Mouse (Mus musculus) lung, postnatal 0 days (tissue): ENCODE results near the gene Dlx6. TPM values are rescaled to one million over a fixed set of nuclear protein-coding genes. Genes with fewer than 3 reads are reported as not detected.

ENCODE experiments used
- ATAC-seq: fragments of 200-750 bp; cut with Nextera tagmentation; 2 replicates; pipeline ENCODE4 v1.8.0; 2017; ENCODE audit warnings: moderate library complexity
- DNase-seq: peaks from one replicate; pipeline ENCODE4 v3.0.0-alpha.2; 2016; ENCODE audit warnings: low spot score
- H3K27ac ChIP-seq: fragments of 300-500 bp; sonication (generic); 2 replicates; pipeline ENCODE4 v1.5.1; 2014; ENCODE audit warnings: antibody characterized with exemption, mild to moderate bottlenecking, low read length, mixed read lengths
- H3K27me3 ChIP-seq: fragments of 300-500 bp; sonication (generic); replicated peaks from 2 replicates; pipeline ENCODE4 v1.6.1; 2014; ENCODE audit warnings: low read length, mixed read lengths; ENCODE audit not compliant: insufficient read depth
- H3K36me3 ChIP-seq: fragments of 300-500 bp; sonication (generic); 2 replicates; pipeline ENCODE4 v1.6.1; 2014; ENCODE audit warnings: low read length, mixed read lengths; ENCODE audit not compliant: insufficient read depth
- H3K4me1 ChIP-seq: fragments of 300-500 bp; sonication (generic); 2 replicates; pipeline ENCODE4 v1.6.1; 2014; ENCODE audit warnings: antibody characterized with exemption, low read depth, low read length, mixed read lengths; ENCODE audit not compliant: insufficient read depth
- H3K4me2 ChIP-seq: fragments of 300-500 bp; sonication (generic); replicated peaks from 2 replicates; pipeline ENCODE4 v1.6.1; 2014; ENCODE audit warnings: low read depth, mild to moderate bottlenecking, low read length, moderate library complexity, mixed read lengths
- H3K4me3 ChIP-seq: fragments of 300-500 bp; sonication (generic); 2 replicates; pipeline ENCODE4 v1.5.1; 2014; ENCODE audit warnings: low read depth, low read length
- H3K9ac ChIP-seq: fragments of 300-500 bp; sonication (generic); replicated peaks from 2 replicates; pipeline ENCODE4 v1.6.1; 2014; ENCODE audit warnings: low read depth, mild to moderate bottlenecking
- H3K9me3 ChIP-seq: fragments of 300-500 bp; sonication (generic); 2 replicates; pipeline ENCODE4 v1.6.1; 2016; ENCODE audit warnings: low read length, mixed read lengths
- CTCF ChIP-seq: IDR thresholded peaks from 2 replicates; pipeline ENCODE4 v1.5.1; 2016; ENCODE audit warnings: antibody characterized with exemption, mild to moderate bottlenecking
- EP300 ChIP-seq: IDR thresholded peaks from 2 replicates; pipeline ENCODE4 v1.6.1; 2016; ENCODE audit warnings: antibody characterized with exemption, mild to moderate bottlenecking, control low read depth
- WGBS: fragments of 180-500 bp; shearing (Covaris S2); extraction: QIAGEN DNeasy Blood & Tissue Kit; methylation state at CpG from one replicate; pipeline ENCODE4 v1.1.7; 2014; 5-methylcytosine and 5-hydroxymethylcytosine counted together
- polyA plus RNA-seq: library from polyadenylated mRNA; unstranded; fragments of >200 nt; fragmentation: Nextera tagmentation; extraction: Ambion mirVana; gene quantifications from 2 replicates; pipeline ENCODE4 v1.2.1, GENCODE M21; 2015

Gene Dlx6
- polyA plus RNA-seq, 1 experiment from 2014 or later, result not detected

DNA sequence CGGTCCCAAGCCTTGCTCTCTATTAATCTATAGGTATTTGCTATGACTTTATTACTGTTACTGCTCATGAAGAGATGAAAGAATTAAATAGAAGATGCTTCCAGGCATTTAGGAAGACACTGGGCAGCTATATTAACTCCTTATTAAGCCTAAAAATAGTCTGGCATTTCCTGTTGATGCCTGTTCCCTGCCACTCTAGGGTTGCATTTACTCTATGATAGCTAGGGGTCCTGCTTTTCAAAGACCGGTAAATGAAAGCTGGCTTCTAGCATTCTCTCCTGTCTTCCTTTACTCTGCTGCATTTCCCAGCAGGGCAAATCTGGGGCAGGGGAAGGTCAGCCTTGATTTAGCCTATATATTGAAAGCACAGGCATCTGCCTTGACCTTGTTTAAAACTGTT, 5.4 kb upstream of the Dlx6 start:
- Histone ChIP-seq H3K9me3 (no peaks in the 10 kb centered on the region), H3K4me2 (no peak overlapping the region), H3K27ac (no peak overlapping the region), H3K4me1 (peaks cover 9% of the 10 kb centered on the region; the same call in 1 of the 2 replicates), H3K27me3 (peaks cover 66% of the 10 kb centered on the region), H3K36me3 (no peaks in the 10 kb centered on the region), H3K4me3 (no peak overlapping the region), H3K9ac (no peak overlapping the region)
- 13% methylated on average over 2 of the region's 2 CpGs for WGBS
- ATAC-seq (no peak), DNase-seq (no peak)
- TF ChIP-seq CTCF (no peak), EP300 (no peak)

DNA sequence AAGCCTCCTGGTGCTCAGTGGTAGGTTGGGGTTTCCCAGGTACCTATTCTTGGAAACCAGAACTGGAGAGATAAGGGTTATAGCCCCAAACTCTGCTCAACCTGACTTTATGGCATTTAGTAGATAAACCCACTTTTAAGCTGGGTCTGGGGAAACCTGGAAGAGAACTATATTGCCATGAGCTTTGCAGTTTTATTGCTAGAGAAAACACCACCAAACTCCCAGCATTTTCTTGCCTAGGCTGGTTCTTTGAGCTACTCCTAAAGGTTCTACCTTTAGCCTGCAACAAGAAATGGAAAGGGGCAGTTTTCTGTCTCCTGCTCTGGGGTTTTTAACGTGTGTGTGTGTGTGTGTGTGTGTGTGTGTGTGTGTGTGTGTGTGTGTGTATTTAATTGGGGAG, 4.6 kb upstream of the Dlx6 start:
- no peak overlapping the region for H3K9ac ChIP-seq
- no peak overlapping the region for H3K27ac ChIP-seq
- no peaks in the 10 kb centered on the region for H3K36me3 ChIP-seq
- DNase-seq (no peak), ATAC-seq (no peak)
- H3K9me3 ChIP-seq, result no peaks in the 10 kb centered on the region
- peaks cover 74% of the 10 kb centered on the region for H3K27me3 ChIP-seq
- no peak overlapping the region for H3K4me3 ChIP-seq
- H3K4me1 ChIP-seq, result peaks cover 10% of the 10 kb centered on the region; the same call in 1 of the 2 replicates
- TF ChIP-seq EP300 (no peak), CTCF (no peak)
- H3K4me2 ChIP-seq, result no peak overlapping the region
- WGBS, result 0% methylated on average over 1 of the region's 1 CpGs

DNA sequence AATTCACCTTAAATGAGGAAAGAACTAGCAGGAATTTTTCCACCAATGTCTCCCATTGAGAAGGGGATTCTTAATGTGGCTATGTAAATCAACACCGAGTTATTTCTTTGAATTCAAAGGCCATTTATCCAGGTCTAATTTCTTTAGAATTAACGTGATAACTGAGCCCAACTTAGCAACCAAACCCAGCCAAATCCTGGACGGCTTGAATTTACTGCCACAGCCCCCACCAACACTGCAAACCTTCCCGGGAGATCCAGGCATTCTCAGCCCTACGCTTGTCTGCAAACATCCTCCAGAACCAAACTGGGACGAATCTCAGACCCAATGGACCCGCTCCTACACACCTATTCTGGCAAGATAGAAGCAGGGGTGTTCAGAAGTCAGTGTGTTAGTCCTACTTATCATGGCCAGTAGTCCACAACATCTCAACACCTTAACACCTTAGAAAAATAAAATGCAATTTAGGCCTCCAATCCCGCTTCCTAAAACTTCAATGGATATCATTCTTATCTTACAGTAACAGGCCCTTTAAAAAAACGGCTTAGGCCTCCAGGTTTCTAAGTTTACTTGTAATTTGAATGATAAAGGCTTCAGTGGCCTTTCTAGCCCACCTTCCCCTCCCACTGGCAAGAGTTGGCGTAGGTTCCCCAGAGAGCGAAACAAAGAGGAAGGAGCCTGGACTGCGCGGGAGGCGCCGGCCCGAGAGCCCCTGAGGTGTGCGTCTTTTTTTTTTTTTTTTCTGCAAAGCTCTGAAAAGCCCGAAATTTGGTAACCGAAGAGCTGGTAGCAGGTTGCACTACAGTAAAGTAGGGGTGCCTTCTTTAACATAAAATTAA, 3.8 kb upstream of the Dlx6 start:
- Histone ChIP-seq H3K4me2 (no peak overlapping the region), H3K36me3 (no peaks in the 10 kb centered on the region), H3K27ac (no peak overlapping the region), H3K4me3 (no peak overlapping the region), H3K4me1 (peaks cover 12% of the 10 kb centered on the region; the same call in 1 of the 2 replicates), H3K9ac (no peak overlapping the region), H3K27me3 (peaks cover 78% of the 10 kb centered on the region), H3K9me3 (no peaks in the 10 kb centered on the region)
- no peak for DNase-seq
- no peak for ATAC-seq
- 3% methylated on average over 19 of the region's 19 CpGs for WGBS
- TF ChIP-seq EP300 (no peak), CTCF (no peak)

DNA sequence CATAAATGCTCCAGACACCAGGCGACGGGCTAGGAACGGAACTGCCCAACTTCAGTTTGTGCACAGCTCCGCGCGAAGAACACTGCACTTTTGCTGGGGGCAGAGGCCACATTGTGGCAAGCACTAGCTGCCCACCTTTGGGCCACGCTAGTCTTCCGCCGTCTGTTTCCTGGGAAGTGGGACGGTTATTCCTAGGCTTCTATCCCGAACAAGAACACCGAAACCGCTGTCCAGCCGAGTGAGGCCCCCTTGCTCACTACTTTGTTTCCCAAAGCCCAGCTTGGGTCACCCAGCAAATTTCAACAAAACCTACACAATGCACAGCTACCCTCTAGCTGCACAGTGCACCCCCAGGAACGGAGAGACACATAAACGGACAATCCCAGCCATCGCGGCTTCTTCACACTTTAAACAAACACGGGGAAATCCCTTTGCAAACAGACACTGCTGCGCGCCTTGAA, 3.2 kb upstream of the Dlx6 start:
- WGBS, result 2% methylated on average over 21 of the region's 21 CpGs
- no peak overlapping the region for H3K9ac ChIP-seq
- no peak overlapping the region for H3K27ac ChIP-seq
- H3K36me3 ChIP-seq, result no peaks in the 10 kb centered on the region
- H3K4me1 ChIP-seq, result peaks cover 12% of the 10 kb centered on the region; the same call in 1 of the 2 replicates
- H3K9me3 ChIP-seq, result no peaks in the 10 kb centered on the region
- H3K4me3 ChIP-seq, result peak overlapping the region; percentile 17; the same call in 1 of the 2 replicates
- TF ChIP-seq CTCF, result no peak
- no peak for TF ChIP-seq EP300
- DNase-seq (no peak), ATAC-seq (no peak)
- H3K4me2 ChIP-seq, result no peak overlapping the region
- peaks cover 72% of the 10 kb centered on the region for H3K27me3 ChIP-seq

DNA sequence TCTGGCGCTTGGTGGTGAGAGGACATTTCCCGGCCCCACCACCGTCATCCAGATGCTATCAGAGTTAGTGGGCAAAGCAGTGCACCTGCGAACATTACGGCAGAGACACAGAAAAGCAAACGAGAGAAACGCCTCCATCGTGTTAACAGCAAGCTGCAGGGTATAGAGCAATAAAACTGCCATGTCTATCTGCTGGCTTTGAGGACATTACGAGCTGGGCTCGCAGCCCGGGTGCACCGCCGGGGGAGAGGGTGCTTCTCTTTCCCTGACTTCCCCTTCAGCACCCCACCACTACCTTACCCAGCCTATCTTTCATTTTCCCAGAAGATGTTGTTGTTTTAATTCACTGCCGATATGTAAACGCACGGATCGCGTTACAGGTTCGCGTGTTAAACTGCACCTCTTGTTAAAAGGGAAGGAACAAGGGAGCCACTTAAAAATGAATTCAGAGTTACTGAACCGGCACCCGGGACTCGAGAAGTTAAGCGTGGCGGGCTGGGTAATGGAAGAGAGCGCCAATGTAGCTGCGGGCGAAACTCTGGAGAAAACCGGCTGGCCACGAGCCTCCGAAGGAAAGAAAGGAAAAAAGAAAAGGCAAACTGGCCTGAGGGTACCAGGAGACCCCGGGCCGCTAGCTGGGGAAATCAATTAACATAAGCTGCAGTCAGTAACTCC, 2.6 kb upstream of the Dlx6 start:
- DNase-seq (no peak), ATAC-seq (no peak)
- Histone ChIP-seq H3K27me3 (peaks cover 72% of the 10 kb centered on the region), H3K9ac (no peak overlapping the region), H3K9me3 (no peaks in the 10 kb centered on the region), H3K4me1 (peaks cover 12% of the 10 kb centered on the region; the same call in 1 of the 2 replicates), H3K4me2 (peak overlapping the region; percentile 27; the same call in 1 of the 2 replicates), H3K36me3 (no peaks in the 10 kb centered on the region), H3K27ac (no peak overlapping the region), H3K4me3 (peak overlapping the region; percentile 17; the same call in 1 of the 2 replicates)
- TF ChIP-seq CTCF (no peak), EP300 (no peak)
- WGBS, result under 1% methylated on average over 33 of the region's 33 CpGs

DNA sequence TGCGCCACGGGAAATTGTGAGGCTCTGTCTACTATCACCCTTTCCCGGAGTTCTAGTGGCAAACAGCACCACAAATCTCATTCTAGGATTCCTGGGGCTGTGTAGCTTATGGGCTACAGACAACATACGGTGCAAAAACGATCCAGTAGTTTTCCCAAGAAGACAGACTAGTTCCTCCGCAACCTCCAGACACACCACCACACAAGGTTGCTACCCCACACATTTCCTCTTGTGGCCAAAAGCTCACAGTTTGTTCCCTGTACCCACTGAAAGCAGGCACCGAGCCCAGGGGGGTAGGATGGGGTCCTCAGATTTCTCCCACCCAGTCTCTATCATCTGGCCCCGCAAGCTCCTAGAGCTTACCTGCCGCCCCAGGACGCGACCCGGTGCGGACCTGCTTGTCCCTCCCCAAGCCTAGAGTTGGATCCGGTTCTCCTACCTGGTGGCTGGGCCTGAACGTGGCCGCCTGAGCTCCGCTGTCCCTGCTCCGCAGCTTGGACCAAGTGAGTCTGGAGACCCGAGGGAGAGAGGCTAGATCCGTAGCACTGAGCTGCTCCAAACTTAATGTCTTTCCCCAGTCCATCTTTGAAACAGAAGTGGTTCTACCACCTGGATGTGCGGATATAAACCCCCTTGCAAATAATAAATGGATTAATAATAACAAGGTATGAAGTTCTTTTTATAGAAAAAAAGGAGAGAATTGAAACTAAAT, 1.9 kb upstream of the Dlx6 start:
- TF ChIP-seq CTCF, result no peak
- no peak for TF ChIP-seq EP300
- Histone ChIP-seq H3K4me3 (0 out of 2 replicates have a peak overlapping the region, but pooled peaks have one; percentile 17), H3K9me3 (no peaks in the 10 kb centered on the region), H3K9ac (no peak overlapping the region), H3K27ac (no peak overlapping the region), H3K4me1 (peaks cover 12% of the 10 kb centered on the region; the same call in 1 of the 2 replicates), H3K27me3 (peaks cover 72% of the 10 kb centered on the region), H3K36me3 (no peaks in the 10 kb centered on the region), H3K4me2 (no peak overlapping the region)
- no peak for DNase-seq
- ATAC-seq, result no peak
- under 1% methylated on average over 21 of the region's 21 CpGs for WGBS
